Mouse (Mus musculus): ENCODE measurements around the gene Yipf4. TPM values are rescaled to one million over a fixed set of nuclear protein-coding genes. Genes with fewer than 3 reads are reported as not detected.

Gene Yipf4
- polyA plus RNA-seq, 1 experiment from 2014 or later: 58.0 TPM

- no peak overlapping the region for H3K9ac ChIP-seq
- no peaks in the 10 kb centered on the region for H3K36me3 ChIP-seq
- no peaks in the 10 kb centered on the region for H3K4me1 ChIP-seq
- no peak overlapping the region for H3K27ac ChIP-seq
- ATAC-seq (ENCODE audit: low FRiP score): no peak
- no peak overlapping the region for H3K4me2 ChIP-seq (replicated peaks)
- H3K27me3 ChIP-seq: 0 out of 2 replicates have a peak, but pooled peaks cover 5% of the 10 kb centered on the region
- WGBS: 89% methylated on average over 14 of the region's 14 CpGs
- H3K4me3 ChIP-seq: no peak overlapping the region
- H3K9me3 ChIP-seq (replicated peaks): no peaks in the 10 kb centered on the region
Measured at GRCm38 (mm10) chr17:74480361-74481069, 8.8 kb upstream of the Yipf4 start.

- peak overlapping the region; percentile 69 for H3K4me2 ChIP-seq (replicated peaks)
- ATAC-seq (ENCODE audit: low FRiP score): no peak
- peak overlapping the region; percentile 94 for H3K9ac ChIP-seq
- peaks cover 5% of the 10 kb centered on the region for H3K4me1 ChIP-seq
- H3K36me3 ChIP-seq: peaks cover 19% of the 10 kb centered on the region
- 2% methylated on average over 12 of the region's 12 CpGs for WGBS
- H3K4me3 ChIP-seq: peak overlapping the region; percentile 99
- H3K27ac ChIP-seq: peak overlapping the region; percentile 84
- H3K9me3 ChIP-seq (replicated peaks): no peaks in the 10 kb centered on the region
- H3K27me3 ChIP-seq: 0 out of 2 replicates have a peak, but pooled peaks cover 4% of the 10 kb centered on the region
Measured at GRCm38 (mm10) chr17:74489901-74490220, 568 bp downstream of the Yipf4 start.

- 96% methylated on average over 3 of the region's 3 CpGs for WGBS
- H3K4me2 ChIP-seq (replicated peaks): no peak overlapping the region
Measured at GRCm38 (mm10) chr17:74491565-74491964, 2.3 kb downstream of the Yipf4 start.

GRCm38 (mm10) chr17:74500204-74500603 lies 10.9 kb downstream of the Yipf4 start:
- H3K9ac ChIP-seq: no peak overlapping the region
- H3K27me3 ChIP-seq: no peaks in the 10 kb centered on the region
- WGBS: 89% methylated on average over 4 of the region's 4 CpGs
- no peak overlapping the region for H3K4me2 ChIP-seq (replicated peaks)
- no peaks in the 10 kb centered on the region for H3K9me3 ChIP-seq (replicated peaks)
- no peaks in the 10 kb centered on the region for H3K4me1 ChIP-seq
- no peak overlapping the region for H3K4me3 ChIP-seq
- H3K27ac ChIP-seq: no peak overlapping the region
- peaks cover 40% of the 10 kb centered on the region for H3K36me3 ChIP-seq
- no peak for ATAC-seq (ENCODE audit: low FRiP score)

More at GRCm38 (mm10) chr17:74491565-74491964, 2.3 kb downstream of the Yipf4 start:
- H3K36me3 ChIP-seq: peaks cover 30% of the 10 kb centered on the region
- no peak for ATAC-seq (ENCODE audit: low FRiP score)
- peaks cover 5% of the 10 kb centered on the region for H3K4me1 ChIP-seq
- H3K27ac ChIP-seq: no peak overlapping the region
- H3K9ac ChIP-seq: no peak overlapping the region
- no peak overlapping the region for H3K4me3 ChIP-seq
- H3K9me3 ChIP-seq (replicated peaks): no peaks in the 10 kb centered on the region
- no peaks in the 10 kb centered on the region for H3K27me3 ChIP-seq

GRCm38 (mm10) chr17:74501085-74501484 lies 11.8 kb downstream of the Yipf4 start:
- no peak overlapping the region for H3K9ac ChIP-seq
- no peak for ATAC-seq (ENCODE audit: low FRiP score)
- no peaks in the 10 kb centered on the region for H3K27me3 ChIP-seq
- H3K27ac ChIP-seq: no peak overlapping the region
- no peaks in the 10 kb centered on the region for H3K9me3 ChIP-seq (replicated peaks)
- H3K4me1 ChIP-seq: no peaks in the 10 kb centered on the region
- peaks cover 33% of the 10 kb centered on the region for H3K36me3 ChIP-seq
- no peak overlapping the region for H3K4me2 ChIP-seq (replicated peaks)
- no peak overlapping the region for H3K4me3 ChIP-seq

GRCm38 (mm10) chr17:74507934-74508333 lies 18.6 kb downstream of the Yipf4 start:
- no peak overlapping the region for H3K4me3 ChIP-seq
- WGBS: 82% methylated on average over 2 of the region's 2 CpGs
- no peaks in the 10 kb centered on the region for H3K4me1 ChIP-seq
- H3K27me3 ChIP-seq: no peaks in the 10 kb centered on the region
- no peak for ATAC-seq (ENCODE audit: low FRiP score)
- no peak overlapping the region for H3K4me2 ChIP-seq (replicated peaks)
- no peaks in the 10 kb centered on the region for H3K9me3 ChIP-seq (replicated peaks)
- H3K36me3 ChIP-seq: no peaks in the 10 kb centered on the region
- no peak overlapping the region for H3K27ac ChIP-seq
- H3K9ac ChIP-seq: no peak overlapping the region

GRCm38 (mm10) chr17:74508600-74508999 lies 19.3 kb downstream of the Yipf4 start:
- Histone ChIP-seq H3K36me3 (no peaks in the 10 kb centered on the region), H3K4me3 (no peak overlapping the region), H3K9me3 (replicated peaks) (no peaks in the 10 kb centered on the region), H3K27me3 (no peaks in the 10 kb centered on the region), H3K9ac (no peak overlapping the region), H3K27ac (no peak overlapping the region), H3K4me1 (no peaks in the 10 kb centered on the region), H3K4me2 (replicated peaks) (no peak overlapping the region)
- no peak for ATAC-seq (ENCODE audit: low FRiP score)
- 87% methylated on average over 3 of the region's 3 CpGs for WGBS

- Histone ChIP-seq H3K4me1 (no peaks in the 10 kb centered on the region), H3K36me3 (no peaks in the 10 kb centered on the region), H3K4me3 (no peak overlapping the region), H3K27me3 (no peaks in the 10 kb centered on the region), H3K27ac (no peak overlapping the region), H3K9me3 (replicated peaks) (no peaks in the 10 kb centered on the region), H3K9ac (no peak overlapping the region), H3K4me2 (replicated peaks) (no peak overlapping the region)
- 86% methylated on average over 2 of the region's 2 CpGs for WGBS
- ATAC-seq (ENCODE audit: low FRiP score): no peak
Measured at GRCm38 (mm10) chr17:74512308-74512707, 23.0 kb downstream of the Yipf4 start.

- no peaks in the 10 kb centered on the region for H3K27me3 ChIP-seq
- no peak overlapping the region for H3K9ac ChIP-seq
- H3K4me1 ChIP-seq: peaks cover 7% of the 10 kb centered on the region
- H3K36me3 ChIP-seq: no peaks in the 10 kb centered on the region
- H3K4me3 ChIP-seq: no peak overlapping the region
- no peak for ATAC-seq (ENCODE audit: low FRiP score)
- H3K9me3 ChIP-seq (replicated peaks): no peaks in the 10 kb centered on the region
- 82% methylated on average over 8 of the region's 8 CpGs for WGBS
- no peak overlapping the region for H3K27ac ChIP-seq
- H3K4me2 ChIP-seq (replicated peaks): no peak overlapping the region
Measured at GRCm38 (mm10) chr17:74522797-74523723, 33.8 kb downstream of the Yipf4 start.

GRCm38 (mm10) chr17:74526117-74526516 lies 36.8 kb downstream of the Yipf4 start:
- Histone ChIP-seq H3K27ac (no peak overlapping the region), H3K4me1 (peaks cover 20% of the 10 kb centered on the region), H3K4me3 (no peak overlapping the region), H3K27me3 (no peaks in the 10 kb centered on the region), H3K9me3 (replicated peaks) (no peaks in the 10 kb centered on the region), H3K9ac (no peak overlapping the region), H3K4me2 (replicated peaks) (no peak overlapping the region), H3K36me3 (no peaks in the 10 kb centered on the region)
- no peak for ATAC-seq (ENCODE audit: low FRiP score)
- WGBS: 86% methylated on average over 2 of the region's 2 CpGs

- ATAC-seq (ENCODE audit: low FRiP score): peak; percentile 1; the same call in 1 of the 2 replicates
- H3K36me3 ChIP-seq: no peaks in the 10 kb centered on the region
- H3K4me3 ChIP-seq: peak overlapping the region; percentile 75
- peak overlapping the region; percentile 96 for H3K27ac ChIP-seq
- H3K9ac ChIP-seq: peak overlapping the region; percentile 66
- peaks cover 20% of the 10 kb centered on the region for H3K4me1 ChIP-seq
- H3K4me2 ChIP-seq (replicated peaks): peak overlapping the region; percentile 73
- no peaks in the 10 kb centered on the region for H3K9me3 ChIP-seq (replicated peaks)
- H3K27me3 ChIP-seq: no peaks in the 10 kb centered on the region
- WGBS: 89% methylated on average over 9 of the region's 9 CpGs
Measured at GRCm38 (mm10) chr17:74526806-74527653, 37.7 kb downstream of the Yipf4 start.
